Mouse (Mus musculus) gastrocnemius, postnatal 36 days (tissue): Measurements from ENCODE around the gene Cry2. TPM values are rescaled to one million over a fixed set of nuclear protein-coding genes. Genes with fewer than 3 reads are reported as not detected.

Source experiments
- DNase-seq, 2 experiments: peaks; one replicate each; pipeline ENCODE4 v3.0.0; 2022
- intact Hi-C: fragments of 180-260 bp; cut with DNase I; formaldehyde crosslinking; loops from one replicate; pipeline ENCODE4 v1.15.1; 2025
- total RNA-seq, 2 experiments: library from RNA; stranded (reverse); gene quantifications; 2 replicates each; pipeline ENCODE4 v1.2.3; 2021

Cry2 gene
- total RNA-seq, 2 experiments from 2014 or later: 16.9 to 21.9 TPM

- intact Hi-C loops: no loop called here
- DNase-seq: no peak
Measured at GRCm38 (mm10) chr2:92447121-92447740, 13.4 kb upstream of the Cry2 start.

GRCm38 (mm10) chr2:92446656-92447055 lies 12.8 kb upstream of the Cry2 start:
- no peak for DNase-seq
- intact Hi-C loops: no loop called here

GRCm38 (mm10) chr2:92445890-92446289 lies 12.0 kb upstream of the Cry2 start:
- no peak for DNase-seq

GRCm38 (mm10) chr2:92444376-92444775 lies 10.5 kb upstream of the Cry2 start:
- intact Hi-C loops: no loop called here
- no peak for DNase-seq

More at GRCm38 (mm10) chr2:92445890-92446289, 12.0 kb upstream of the Cry2 start:
- intact Hi-C loops: no loop called here

GRCm38 (mm10) chr2:92443313-92443712 lies 9.5 kb upstream of the Cry2 start:
- no peak for DNase-seq
- intact Hi-C loops: no loop called here

GRCm38 (mm10) chr2:92442419-92443001 lies 8.7 kb upstream of the Cry2 start:
- DNase-seq: no peak
- intact Hi-C loops: no loop called here

GRCm38 (mm10) chr2:92440432-92440831 lies 6.6 kb upstream of the Cry2 start:
- intact Hi-C loops: no loop called here
- no peak for DNase-seq

GRCm38 (mm10) chr2:92438567-92438966 lies 4.7 kb upstream of the Cry2 start:
- no peak for DNase-seq
- intact Hi-C loops: loop anchor here (5.0 to 10.0 kb wide), 4 partner anchors 141 to 446 kb away; no protein-coding TSS in a partner anchor

- intact Hi-C loops: loop anchor here (5.0 to 10.0 kb wide), 4 partner anchors 141 to 446 kb away; no protein-coding TSS in a partner anchor
- peak; percentile 60 to 77 for DNase-seq
Measured at GRCm38 (mm10) chr2:92437875-92438274, 4.0 kb upstream of the Cry2 start.

- intact Hi-C loops: loop anchor here (5.0 to 10.0 kb wide), 4 partner anchors 140 to 445 kb away; no protein-coding TSS in a partner anchor
- no peak for DNase-seq
Measured at GRCm38 (mm10) chr2:92437366-92437765, 3.5 kb upstream of the Cry2 start.

- no peak for DNase-seq
- intact Hi-C loops: loop anchor here (5.0 to 10.0 kb wide), 4 partner anchors 138 to 443 kb away; no protein-coding TSS in a partner anchor
Measured at GRCm38 (mm10) chr2:92435023-92435422, 1.2 kb upstream of the Cry2 start.

- intact Hi-C loops: loop anchor here (10.0 kb wide), 1 partner anchor 380 kb away; no protein-coding TSS in a partner anchor
- no peak for DNase-seq
Measured at GRCm38 (mm10) chr2:92434375-92434745, 517 bp upstream of the Cry2 start.

- intact Hi-C loops: loop anchor here (2.0 to 10.0 kb wide), 2 partner anchors 58 to 378 kb away; partner anchors contain the start of genes Large2 and Pex16
- DNase-seq: peak in 1 of 2 experiments; percentile 61
Measured at GRCm38 (mm10) chr2:92432299-92433295, 1.2 kb downstream of the Cry2 start.

GRCm38 (mm10) chr2:92431611-92432179 lies 2.1 kb downstream of the Cry2 start:
- intact Hi-C loops: loop anchor here (2.0 to 10.0 kb wide), 2 partner anchors 57 to 377 kb away; partner anchors contain the start of genes Large2 and Pex16
- no peak for DNase-seq

GRCm38 (mm10) chr2:92430723-92431541 lies 2.9 kb downstream of the Cry2 start:
- intact Hi-C loops: loop anchor here (10.0 kb wide), 1 partner anchor 376 kb away; no protein-coding TSS in a partner anchor
- DNase-seq: peak; percentile 49 to 59

- DNase-seq: no peak
- intact Hi-C loops: loop anchor here (10.0 kb wide), 1 partner anchor 375 kb away; no protein-coding TSS in a partner anchor
Measured at GRCm38 (mm10) chr2:92430089-92430488, 3.8 kb downstream of the Cry2 start.

GRCm38 (mm10) chr2:92427882-92428281 lies 6.0 kb downstream of the Cry2 start:
- intact Hi-C loops: no loop called here
- DNase-seq: peak; percentile 38 to 50

- peak in 1 of 2 experiments; percentile 51 for DNase-seq
- intact Hi-C loops: no loop called here
Measured at GRCm38 (mm10) chr2:92426426-92426825, 7.4 kb downstream of the Cry2 start.

- intact Hi-C loops: no loop called here
- no peak for DNase-seq
Measured at GRCm38 (mm10) chr2:92425366-92425765, 8.5 kb downstream of the Cry2 start.
